Mouse (Mus musculus) monocyte, adult 59 days (primary cell): ENCODE data around the gene Prss33. TPM values are rescaled to one million over a fixed set of nuclear protein-coding genes. Genes with fewer than 3 reads are reported as not detected.

Experiments
- total RNA-seq, 2 experiments: library from RNA; stranded (reverse); gene quantifications; one replicate each; pipeline ENCODE4 v1.2.4; 2023

Prss33 gene
- not detected for total RNA-seq

DNA sequence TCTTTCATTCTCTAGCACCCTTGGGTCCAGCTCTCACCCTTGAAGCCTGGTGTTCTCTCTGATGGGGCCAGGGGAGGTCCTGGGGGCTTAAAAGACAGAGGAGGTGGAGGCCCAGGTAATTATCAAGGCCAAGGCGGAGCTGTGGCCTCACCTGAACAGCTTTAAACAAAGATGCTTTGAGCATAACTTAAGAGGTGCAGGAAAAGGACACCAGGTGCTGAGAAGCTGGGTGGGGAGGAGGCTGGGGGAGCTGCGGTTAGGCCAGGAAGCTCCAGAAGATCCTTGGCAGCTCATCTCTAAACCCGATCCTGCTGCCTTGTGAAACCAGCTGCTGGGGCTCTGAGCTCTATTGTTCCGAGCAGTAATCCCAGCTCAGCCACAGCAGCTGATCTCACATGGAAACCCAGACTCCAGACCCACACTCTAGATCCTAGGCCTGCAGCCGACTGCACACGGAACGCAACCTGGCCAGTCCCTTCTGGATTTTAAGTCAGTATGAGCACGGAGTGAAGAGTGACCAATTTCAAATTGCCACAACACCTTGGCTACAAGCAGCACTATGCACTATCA lies at the start of gene Prss33:
Prss33 (minus strand) TSS at position 51 of the 570 bp plus-strand sequence.

DNA sequence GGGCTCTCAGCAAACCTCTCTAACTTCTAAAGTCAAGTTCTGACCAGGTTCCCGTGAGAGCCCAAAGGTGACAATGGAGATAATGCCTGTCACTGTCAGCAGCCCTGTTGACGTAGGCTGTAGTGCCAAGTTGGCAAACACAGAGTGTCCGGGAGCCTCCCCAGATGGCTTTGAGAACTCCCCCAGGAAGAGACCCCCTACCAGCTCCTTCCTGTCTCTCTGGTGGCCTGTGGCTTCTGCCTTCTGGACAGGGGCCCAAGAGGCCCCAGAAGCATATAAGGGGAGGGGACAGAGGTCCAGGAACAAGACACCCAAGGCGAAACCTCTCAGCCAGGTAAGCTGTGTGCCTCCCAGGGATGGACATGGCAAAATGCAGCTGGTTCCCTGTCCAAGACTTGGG lies 44.7 kb upstream of the Prss33 start, which contains the start of the genes Dcpp1 and Dcpp2:
Dcpp1 (plus strand) TSS at position 301 of the 400 bp plus-strand sequence.
Dcpp2 (plus strand) TSS at position 305 of the 400 bp plus-strand sequence.

DNA sequence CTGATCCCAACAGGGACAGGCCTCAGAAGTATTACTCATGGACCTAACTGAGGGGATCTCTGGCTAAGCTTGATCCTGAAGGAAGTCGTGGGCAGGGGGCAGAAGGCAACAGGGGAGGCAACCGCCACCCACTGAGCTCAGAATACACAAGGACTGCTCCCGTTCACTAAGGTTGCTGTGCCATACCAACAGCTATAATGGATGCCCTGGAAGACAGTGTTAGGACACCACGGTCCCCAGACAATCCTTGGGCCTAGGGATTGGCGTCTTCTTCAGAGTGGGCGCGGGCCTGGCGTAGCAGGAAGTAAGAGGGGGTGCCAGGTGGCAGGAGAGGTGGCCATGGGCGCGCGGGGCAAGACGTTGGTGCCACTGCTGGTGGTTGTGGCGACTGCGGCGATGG lies 31.9 kb upstream of the Prss33 start, which contains the start of gene Prss21:
Prss21 (plus strand) TSS at position 301 of the 400 bp plus-strand sequence.

DNA sequence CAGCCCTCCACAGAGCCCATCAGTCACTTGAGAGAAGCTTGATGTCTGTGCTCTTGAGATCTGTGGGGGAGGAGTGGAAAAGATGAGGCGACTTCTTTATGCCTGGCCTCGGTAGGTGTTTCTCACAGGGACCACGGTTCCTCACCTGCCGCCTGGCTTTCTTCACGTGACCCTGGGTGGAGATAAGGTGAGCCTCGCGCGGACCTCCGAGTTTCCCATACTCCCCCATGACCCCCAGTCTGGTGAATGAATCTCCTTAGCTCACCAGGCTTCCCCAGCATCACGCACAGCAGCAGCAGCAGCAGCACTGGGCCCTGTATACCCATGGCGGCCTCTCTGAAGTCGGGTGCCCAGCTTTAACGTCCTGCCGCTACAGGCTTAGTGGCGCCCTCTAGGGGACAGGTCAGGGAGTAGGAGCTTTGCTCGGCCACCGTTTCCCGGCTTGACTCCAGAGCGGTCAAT lies 8.0 kb upstream of the Prss33 start, which contains the start of the genes Prss32 and Prss41:
Prss32 (plus strand) TSS at position 44 of the 462 bp plus-strand sequence.
Prss41 (minus strand) TSS at position 361 of the 462 bp plus-strand sequence.

DNA sequence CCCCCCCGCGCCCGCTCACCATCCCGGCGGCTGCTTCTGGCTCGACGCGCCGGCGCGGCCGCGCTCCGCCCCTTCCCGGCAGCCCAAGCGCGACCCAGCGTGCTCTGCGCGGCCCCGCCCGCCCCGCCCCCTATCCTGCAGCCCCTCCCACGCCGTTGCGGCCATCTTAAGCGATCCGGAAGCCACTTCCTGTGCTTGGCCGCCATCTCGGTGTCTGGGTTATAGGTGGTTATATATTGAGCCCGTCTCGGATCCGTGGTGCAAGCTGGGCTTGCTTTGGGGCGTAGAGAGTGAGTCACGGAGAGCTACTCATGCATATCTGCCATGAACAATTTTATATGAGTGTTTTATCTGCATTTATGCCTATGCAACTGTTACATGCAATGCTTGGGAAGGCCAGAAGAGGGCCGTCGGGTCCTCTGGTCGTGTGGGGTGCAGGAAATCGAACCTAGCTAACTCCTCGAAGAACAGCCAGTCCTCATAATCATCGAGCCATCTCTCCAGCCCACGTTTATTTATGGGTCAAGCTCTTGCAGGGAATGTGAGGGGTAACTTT lies 6.7 kb downstream of the Prss33 start, which contains the start of gene Elob:
Elob (minus strand) TSS at position 73 of the 556 bp plus-strand sequence.

DNA sequence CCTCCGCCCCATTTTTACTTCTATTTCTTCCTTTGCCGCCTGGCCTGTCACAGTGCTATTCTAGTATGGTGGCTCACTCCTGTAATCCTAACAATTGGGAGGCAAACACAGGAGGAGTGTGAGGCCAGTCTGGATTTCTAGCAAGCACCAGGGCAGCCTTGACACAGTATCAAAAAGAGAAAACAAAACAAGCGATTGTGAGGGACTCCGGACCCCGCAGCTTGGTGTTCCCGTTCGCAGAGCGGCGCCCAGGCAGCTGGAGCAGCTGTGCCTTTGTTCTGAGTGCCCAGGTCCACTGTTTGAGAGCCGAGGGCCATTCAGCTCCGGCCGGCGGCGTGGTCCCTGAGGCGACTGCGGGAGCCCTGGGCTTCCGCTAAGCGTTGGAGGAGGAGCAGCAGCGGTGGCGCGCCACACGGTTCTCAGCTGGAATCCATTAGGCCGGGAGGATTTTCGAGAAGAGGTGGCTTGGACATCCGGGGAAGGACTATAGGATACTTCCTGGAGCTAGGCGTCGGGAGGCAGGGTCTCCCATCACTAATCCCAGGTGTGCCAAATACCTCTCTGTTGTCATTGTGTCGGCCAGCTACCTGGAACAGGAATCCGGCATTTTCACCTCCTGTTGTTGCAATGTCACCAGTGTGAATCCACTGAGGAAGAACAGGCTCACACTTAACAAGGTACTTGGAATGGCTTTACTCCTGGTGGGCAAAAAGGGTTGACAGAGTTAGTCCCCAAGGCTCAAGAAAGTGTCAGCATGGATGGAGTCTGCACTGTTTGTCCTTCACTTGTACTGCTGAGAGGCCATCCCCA lies 45.4 kb downstream of the Prss33 start, which contains the start of gene Srrm2:
Srrm2 (plus strand) TSS at position 264 of the 810 bp plus-strand sequence.

DNA sequence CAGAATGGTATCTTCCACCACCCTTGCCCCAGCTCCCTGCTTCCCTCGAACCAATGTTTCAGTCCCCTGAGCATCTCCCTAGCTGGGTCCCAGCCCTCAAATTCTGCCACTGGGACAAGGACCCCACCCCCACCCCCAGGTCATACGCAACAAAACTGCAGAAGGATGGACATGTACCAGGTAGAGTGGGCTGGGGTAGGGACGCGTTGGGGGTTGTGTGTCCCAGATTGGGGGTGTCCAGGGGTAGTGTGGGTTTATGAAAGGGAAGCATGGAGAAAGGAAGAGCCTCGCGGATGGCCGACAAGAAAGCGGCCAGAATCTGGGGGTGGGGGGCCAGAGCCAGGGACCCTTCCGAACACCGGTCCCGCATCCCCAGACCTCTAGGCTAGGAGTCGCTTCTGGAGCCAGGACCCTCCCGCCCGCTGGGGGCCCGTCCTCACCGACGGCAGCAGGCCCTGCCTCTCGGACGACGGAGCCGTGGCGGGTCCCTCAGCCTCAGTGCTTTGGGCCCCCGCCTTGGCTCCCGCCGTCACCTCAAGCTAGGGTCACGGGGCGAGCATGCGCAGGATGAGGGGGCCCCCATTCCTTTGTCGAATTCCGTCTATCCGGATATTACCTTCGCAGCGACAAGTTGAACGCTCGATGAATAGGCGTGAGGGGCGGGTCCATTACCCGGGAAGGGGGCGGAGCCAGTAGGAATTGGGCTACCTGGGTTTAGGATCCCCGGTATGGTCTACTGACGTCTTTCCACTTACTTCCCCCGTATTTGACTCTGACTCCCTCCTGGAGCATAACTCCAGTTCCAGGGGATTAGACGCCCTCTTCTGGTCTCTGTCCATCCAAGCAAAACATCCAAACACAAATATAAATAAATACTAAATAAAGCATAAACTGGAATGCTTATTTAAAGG lies 50.0 kb downstream of the Prss33 start, which contains the start of gene Flywch2:
Flywch2 (minus strand) TSS at position 521 of the 911 bp plus-strand sequence.

Other genes with a start within 250 kb of the Prss33 start
- not detected for gene Zfp13, start 236.6 kb downstream of the Prss33 start, total RNA-seq
- gene Zscan10, start 235.2 kb downstream of the Prss33 start, total RNA-seq: not detected
- gene Mmp25, start 190.8 kb downstream of the Prss33 start, total RNA-seq: 1 to 10 TPM; 3.0 to 3.1 TPM
- not detected for gene Bicdl2, start 175.6 kb downstream of the Prss33 start, total RNA-seq
- gene Hcfc1r1, start 162.5 kb downstream of the Prss33 start, total RNA-seq: 10 to 100 TPM; 53.4 to 61.5 TPM
- 10 to 100 TPM; 17.4 to 24.2 TPM for gene Thoc6, start 162.2 kb downstream of the Prss33 start, total RNA-seq
- 10 to 100 TPM; 20.6 to 32.5 TPM for gene Tnfrsf12a, start 158.6 kb downstream of the Prss33 start, total RNA-seq
- gene Cldn6, start 156.8 kb downstream of the Prss33 start, total RNA-seq: not detected
- gene Cldn9, start 152.0 kb downstream of the Prss33 start, total RNA-seq: not detected
- not detected for gene 1520401A03Rik, start 113.3 kb downstream of the Prss33 start, total RNA-seq
- 1 to 10 TPM; 3.3 to 3.7 TPM for gene Pkmyt1, start 109.7 kb downstream of the Prss33 start, total RNA-seq
- 1 to 10 TPM; 2.3 to 3.2 TPM for gene Paqr4, start 95.2 kb downstream of the Prss33 start, total RNA-seq
- gene Kremen2, start 90.2 kb downstream of the Prss33 start, total RNA-seq: not detected
- gene Flywch1, start 64.5 kb downstream of the Prss33 start, total RNA-seq: 10 to 100 TPM; 12.9 to 14.0 TPM
- not detected for gene Flywch2, start 50.0 kb downstream of the Prss33 start, total RNA-seq
- 100 to 1,000 TPM; 847 to 887 TPM for gene Srrm2, start 45.5 kb downstream of the Prss33 start, total RNA-seq
- gene Elob, start 6.9 kb downstream of the Prss33 start, total RNA-seq: 100 to 1,000 TPM; 156 to 174 TPM
- gene Prss32, start 7.8 kb upstream of the Prss33 start, total RNA-seq: not detected
- gene Prss41, start 8.1 kb upstream of the Prss33 start, total RNA-seq: not detected
- gene Prss21, start 32.0 kb upstream of the Prss33 start, total RNA-seq: not detected
- not detected for gene Dcpp1, start 44.8 kb upstream of the Prss33 start, total RNA-seq
- not detected for gene Dcpp2, start 44.8 kb upstream of the Prss33 start, total RNA-seq
- not detected for gene Dcpp3, start 81.4 kb upstream of the Prss33 start, total RNA-seq
- not detected for gene Sbp, start 105.6 kb upstream of the Prss33 start, total RNA-seq
- gene Sbpl, start 119.2 kb upstream of the Prss33 start, total RNA-seq: not detected
- 1 to 10 TPM; 3.1 to 3.4 TPM for gene Prss30, start 144.5 kb upstream of the Prss33 start, total RNA-seq
- not detected for gene Prss22, start 162.0 kb upstream of the Prss33 start, total RNA-seq
- gene Prss27, start 202.1 kb upstream of the Prss33 start, total RNA-seq: not detected
- gene Kctd5, start 237.4 kb upstream of the Prss33 start, total RNA-seq: 10 to 100 TPM; 16.8 to 19.2 TPM